Mouse (Mus musculus): ENCODE results near the gene Klhl40. TPM values are rescaled to one million over a fixed set of nuclear protein-coding genes. Genes with fewer than 3 reads are reported as not detected.

Gene Klhl40
- total and polyA plus RNA-seq, 3 experiments: not detected

DNA sequence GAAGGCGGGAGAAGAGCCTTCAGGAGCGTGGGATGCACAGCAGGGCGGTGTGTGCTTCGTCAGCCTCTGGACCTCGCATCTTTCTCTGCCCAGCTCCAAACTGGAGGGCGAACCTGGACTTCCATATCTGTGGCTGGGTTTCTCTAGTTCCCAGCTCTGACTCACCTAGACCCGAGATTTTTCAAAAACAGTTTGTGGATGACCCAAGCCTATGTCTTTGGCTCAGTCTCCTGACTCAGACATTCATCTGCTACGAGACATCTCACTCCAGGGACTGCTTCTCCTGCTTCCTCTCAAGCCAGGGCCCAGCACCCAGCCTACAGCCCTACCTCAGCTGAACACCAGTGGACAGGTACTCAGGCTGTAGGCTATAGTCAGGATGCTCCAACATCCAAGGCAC, 7.9 kb downstream of the Klhl40 start:
- Histone ChIP-seq H3K27ac (ENCODE audit: insufficient read depth, low read depth) (no peak overlapping the region), H3K79me2 (replicated peaks; ENCODE audit: control insufficient read depth, extremely low read depth, insufficient read depth, poor library complexity, severe bottlenecking) (no peaks in the 10 kb centered on the region), H3K4me1 (ENCODE audit: control insufficient read depth in 1 of 2, insufficient read depth in 2 of 2) (peaks cover 0 to 4% of the 10 kb centered on the region in 2 experiments; a peak in 1 of 4 replicates), H3K9me3 (replicated peaks; ENCODE audit: low read length) (no peaks in the 10 kb centered on the region), H3K4me3 (replicated peaks in 1 of 3; ENCODE audit: low read depth in 2 of 3, low read length in 2 of 3, poor library complexity in 1 of 3) (no peak overlapping the region), H3K4me2 (ENCODE audit: insufficient read depth, low read depth, poor library complexity, severe bottlenecking) (no peak overlapping the region), H3K27me3 (replicated peaks) (peaks cover 84% of the 10 kb centered on the region), H3K36me3 (replicated peaks in 1 of 2; ENCODE audit: control insufficient read depth in 1 of 2, insufficient read depth in 1 of 2, low read length in 1 of 2) (no peaks in the 10 kb centered on the region), H3K9ac (ENCODE audit: insufficient read depth, low read depth) (no peak overlapping the region)
- dilution Hi-C loops (cut with MboI; ENCODE audit: extremely low pct_ligation_motif_present, extremely low pct_unique_long_range_greater_than_20kb, low sequenced_read_pairs): no loop called here
- no peak for DNase-seq (ENCODE audit: extremely low read depth)
- no peak for TF ChIP-seq GABPA (IDR thresholded peaks at IDR 0.05; ENCODE audit: insufficient replicate concordance, low read depth, low read length)
- no peak for TF ChIP-seq UBTF (IDR thresholded peaks at IDR 0.05; ENCODE audit: low read depth, low read length)
- in situ Hi-C loops (cut with MboI; ENCODE audit: low pct_ligation_motif_present, low pct_unique_long_range_greater_than_20kb, low sequenced_read_pairs): no loop called here

DNA sequence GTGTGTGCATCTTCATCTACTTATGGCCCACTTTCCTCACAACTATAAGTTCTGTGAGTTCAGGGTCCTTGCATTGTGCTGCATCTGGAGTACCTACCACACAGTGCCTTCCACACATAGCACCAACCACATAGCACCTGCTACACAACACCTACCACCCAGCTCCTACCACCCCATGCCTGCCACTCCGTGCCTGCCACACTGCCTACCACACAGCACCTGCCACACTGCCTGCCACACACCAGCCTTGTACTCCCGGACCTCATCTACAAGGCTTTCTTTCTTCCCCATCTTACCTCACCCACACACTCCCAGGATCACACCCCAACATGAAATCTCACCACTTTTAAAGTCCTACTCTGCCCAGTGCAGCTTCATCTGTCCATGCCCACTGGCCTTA, 9.0 kb downstream of the Klhl40 start:
- no peak for DNase-seq (ENCODE audit: extremely low read depth)
- no peaks in the 10 kb centered on the region for H3K36me3 ChIP-seq (replicated peaks in 1 of 2; ENCODE audit: control insufficient read depth in 1 of 2, insufficient read depth in 1 of 2, low read length in 1 of 2)
- TF ChIP-seq MXI1 (IDR thresholded peaks at IDR 0.05; ENCODE audit: low read depth, low read length): no peak
- no peak for TF ChIP-seq PAX5 (IDR thresholded peaks at IDR 0.05; ENCODE audit: low read length)
- no peak for TF ChIP-seq USF1 (IDR thresholded peaks at IDR 0.05; ENCODE audit: low read depth, low read length)
- no peak for TF ChIP-seq ZNF384 (IDR thresholded peaks at IDR 0.05; ENCODE audit: low read depth, low read length)
- TF ChIP-seq CHD1 (IDR thresholded peaks at IDR 0.05; ENCODE audit: low read depth, low read length): no peak
- TF ChIP-seq TCF12 (IDR thresholded peaks at IDR 0.05; ENCODE audit: low read depth, low read length): no peak
- no peak for TF ChIP-seq JUND (conservative IDR thresholded peaks at IDR 0.05; ENCODE audit: low read depth, low read length)
- no peak for TF ChIP-seq ELF1 (IDR thresholded peaks at IDR 0.05; ENCODE audit: low read depth, low read length)
- no peak for TF ChIP-seq NRF1 (IDR thresholded peaks at IDR 0.05; ENCODE audit: low read depth, low read length)
- TF ChIP-seq IRF4 (IDR thresholded peaks at IDR 0.05; ENCODE audit: low read depth, low read length): no peak
- TF ChIP-seq BHLHE40 (IDR thresholded peaks at IDR 0.05; ENCODE audit: low read depth, low read length): no peak
- no peak for TF ChIP-seq HCFC1 (IDR thresholded peaks at IDR 0.05; ENCODE audit: low read depth, low read length)
- TF ChIP-seq MAZ (IDR thresholded peaks at IDR 0.05; ENCODE audit: low read depth, low read length): no peak
- no peak for TF ChIP-seq JUN (IDR thresholded peaks at IDR 0.05; ENCODE audit: insufficient read depth, low read depth, low read length)
- no peak for TF ChIP-seq TBP (conservative IDR thresholded peaks at IDR 0.05; ENCODE audit: low read depth, low read length)
- H3K4me2 ChIP-seq (ENCODE audit: insufficient read depth, low read depth, poor library complexity, severe bottlenecking): no peak overlapping the region
- H3K4me3 ChIP-seq (replicated peaks in 1 of 3; ENCODE audit: low read depth in 2 of 3, low read length in 2 of 3, poor library complexity in 1 of 3): no peak overlapping the region
- H3K27me3 ChIP-seq (replicated peaks): peaks cover 90% of the 10 kb centered on the region
- no peak overlapping the region for H3K9ac ChIP-seq (ENCODE audit: insufficient read depth, low read depth)
- peaks cover 0 to 4% of the 10 kb centered on the region in 2 experiments; a peak in 1 of 4 replicates for H3K4me1 ChIP-seq (ENCODE audit: control insufficient read depth in 1 of 2, insufficient read depth in 2 of 2)
- no peaks in the 10 kb centered on the region for H3K9me3 ChIP-seq (replicated peaks; ENCODE audit: low read length)
- H3K27ac ChIP-seq (ENCODE audit: insufficient read depth, low read depth): no peak overlapping the region
- in situ Hi-C loops (cut with MboI; ENCODE audit: low pct_ligation_motif_present, low pct_unique_long_range_greater_than_20kb, low sequenced_read_pairs) (no loop called here), dilution Hi-C loops (cut with MboI; ENCODE audit: extremely low pct_ligation_motif_present, extremely low pct_unique_long_range_greater_than_20kb, low sequenced_read_pairs) (no loop called here)
- no peaks in the 10 kb centered on the region for H3K79me2 ChIP-seq (replicated peaks; ENCODE audit: control insufficient read depth, extremely low read depth, insufficient read depth, poor library complexity, severe bottlenecking)
